Mouse (Mus musculus) myocyte (in vitro differentiated cells): ENCODE results near the gene Prnp. TPM values are rescaled to one million over a fixed set of nuclear protein-coding genes. Genes with fewer than 3 reads are reported as not detected.

Experiments
- H3K27me3 ChIP-seq: one replicate; pipeline ENCODE4 v1.6.1; 2011; ENCODE audit not compliant: control insufficient read depth, insufficient read depth, insufficient read length
- H3K36me3 ChIP-seq: one replicate; pipeline ENCODE4 v1.6.1; 2011; ENCODE audit not compliant: control insufficient read depth, insufficient read depth
- H3K4me2 ChIP-seq: one replicate; pipeline ENCODE4 v1.6.1; 2011; ENCODE audit warnings: low read depth, control low read depth
- H3K4me3 ChIP-seq: one replicate; pipeline ENCODE4 v1.5.1; 2011; ENCODE audit warnings: mild to moderate bottlenecking, control low read depth, moderate library complexity
- H3K79me2 ChIP-seq: one replicate; pipeline ENCODE4 v1.6.1; 2011; ENCODE audit not compliant: control insufficient read depth, insufficient read depth
- H3ac ChIP-seq: one replicate; pipeline ENCODE4 v1.6.1; 2011; ENCODE audit not compliant: control insufficient read depth, insufficient read length
- CEBPB ChIP-seq: IDR thresholded peaks from 2 replicates; pipeline ENCODE4 v1.6.1; 2011; ENCODE audit warnings: mild to moderate bottlenecking, moderate library complexity; ENCODE audit not compliant: poor library complexity, insufficient read depth, severe bottlenecking
- E2F4 ChIP-seq: IDR thresholded peaks from one replicate; pipeline ENCODE4 v1.6.1; 2011; ENCODE audit warnings: mild to moderate bottlenecking, control low read depth, moderate library complexity; ENCODE audit not compliant: insufficient read depth
- MAX ChIP-seq: IDR thresholded peaks from one replicate; pipeline ENCODE4 v1.6.1; 2011; ENCODE audit warnings: low read depth, mild to moderate bottlenecking, control low read depth
- MYOD1 ChIP-seq, 3 experiments: IDR thresholded peaks; one replicate each; pipeline ENCODE4 v1.6.1; 2011; ENCODE audit warnings: control low read depth in 2 of 3, low read depth in 2 of 3, mild to moderate bottlenecking in 2 of 3, moderate library complexity in 1 of 3; ENCODE audit not compliant: insufficient read length in 2 of 3, control insufficient read depth in 1 of 3
- MYOG ChIP-seq, 3 experiments: IDR thresholded peaks; one replicate each; pipeline ENCODE4 v1.6.1; 2011; ENCODE audit warnings: control low read depth in 2 of 3, low read depth in 2 of 3, mild to moderate bottlenecking in 2 of 3; ENCODE audit not compliant: insufficient read length in 2 of 3, control insufficient read depth in 1 of 3, insufficient read depth in 1 of 3
- POLR2A ChIP-seq: IDR thresholded peaks from one replicate; pipeline ENCODE4 v1.6.1; 2011; ENCODE audit warnings: low read depth, mild to moderate bottlenecking, control low read depth, moderate library complexity; ENCODE audit not compliant: insufficient read length
- POLR2AphosphoS2 ChIP-seq: IDR thresholded peaks from one replicate; pipeline ENCODE4 v1.6.1; 2011; ENCODE audit warnings: low read depth, control low read depth; ENCODE audit not compliant: insufficient read length
- REST ChIP-seq: IDR thresholded peaks from one replicate; pipeline ENCODE4 v1.6.1; 2011; ENCODE audit warnings: mild to moderate bottlenecking, control low read depth, moderate library complexity; ENCODE audit not compliant: insufficient read depth, insufficient read length
- SRF ChIP-seq: IDR thresholded peaks from one replicate; pipeline ENCODE4 v1.6.1; 2011; ENCODE audit warnings: low read depth; ENCODE audit not compliant: control insufficient read depth, insufficient read length
- TCF12 ChIP-seq: IDR thresholded peaks from one replicate; pipeline ENCODE4 v1.6.1; 2011; ENCODE audit warnings: mild to moderate bottlenecking, control low read depth; ENCODE audit not compliant: poor library complexity, insufficient read depth, severe bottlenecking
- TCF3 ChIP-seq: IDR thresholded peaks from one replicate; pipeline ENCODE4 v1.6.1; 2011; ENCODE audit warnings: low read depth, control low read depth; ENCODE audit not compliant: insufficient read length
- USF1 ChIP-seq: IDR thresholded peaks from one replicate; pipeline ENCODE4 v1.6.1; 2011; ENCODE audit warnings: low read depth, mild to moderate bottlenecking, control low read depth, moderate library complexity
- polyA plus RNA-seq: library from polyadenylated mRNA; unstranded; fragments of >200 nt; fragmentation: generic; extraction: Trizol; gene quantifications from one replicate; pipeline ENCODE4 v1.2.1, GENCODE M21; 2012; ENCODE audit warnings: missing spikeins

Prnp gene
- polyA plus RNA-seq, 1 experiment = 133 TPM

GRCm38 (mm10) chr2:131908906-131909305 is 822 bp upstream of the Prnp start:
- Histone ChIP-seq H3K79me2 (peaks cover 38% of the 10 kb centered on the region), H3K27me3 (no peaks in the 10 kb centered on the region), H3K36me3 (peaks cover 9% of the 10 kb centered on the region), H3K4me3 (peak overlapping the region; percentile 59), H3ac (no peak overlapping the region), H3K4me2 (peak overlapping the region; percentile 73)
- TF ChIP-seq MYOG (IDR thresholded peaks at IDR 0.05; ENCODE audit: control insufficient read depth in 1 of 3, insufficient read depth in 1 of 3, insufficient read length in 2 of 3, low read depth in 2 of 3) = no peak
- no peak for TF ChIP-seq REST
- TF ChIP-seq E2F4 = no peak
- TF ChIP-seq MAX = no peak
- TF ChIP-seq POLR2AphosphoS2 = no peak

GRCm38 (mm10) chr2:131910847-131911246 is 1.1 kb downstream of the Prnp start:
- Histone ChIP-seq H3K4me3 (peak overlapping the region; percentile 59), H3K36me3 (peaks cover 16% of the 10 kb centered on the region), H3K27me3 (no peaks in the 10 kb centered on the region), H3K4me2 (peak overlapping the region; percentile 86), H3K79me2 (peaks cover 54% of the 10 kb centered on the region), H3ac (peak overlapping the region; percentile 13)
- no peak for TF ChIP-seq TCF12
- no peak for TF ChIP-seq E2F4
- TF ChIP-seq CEBPB = no peak
- TF ChIP-seq SRF = no peak
- TF ChIP-seq MAX = no peak
- TF ChIP-seq MYOG (IDR thresholded peaks at IDR 0.05; ENCODE audit: control insufficient read depth in 1 of 3, insufficient read depth in 1 of 3, insufficient read length in 2 of 3, low read depth in 2 of 3) = no peak
- no peak for TF ChIP-seq MYOD1 (IDR thresholded peaks at IDR 0.05; ENCODE audit: control insufficient read depth in 1 of 3, insufficient read length in 2 of 3, low read depth in 2 of 3)
- no peak for TF ChIP-seq USF1
- TF ChIP-seq TCF3 = no peak
- TF ChIP-seq POLR2A = no peak
- TF ChIP-seq POLR2AphosphoS2 = no peak
- TF ChIP-seq REST = no peak

DNA sequence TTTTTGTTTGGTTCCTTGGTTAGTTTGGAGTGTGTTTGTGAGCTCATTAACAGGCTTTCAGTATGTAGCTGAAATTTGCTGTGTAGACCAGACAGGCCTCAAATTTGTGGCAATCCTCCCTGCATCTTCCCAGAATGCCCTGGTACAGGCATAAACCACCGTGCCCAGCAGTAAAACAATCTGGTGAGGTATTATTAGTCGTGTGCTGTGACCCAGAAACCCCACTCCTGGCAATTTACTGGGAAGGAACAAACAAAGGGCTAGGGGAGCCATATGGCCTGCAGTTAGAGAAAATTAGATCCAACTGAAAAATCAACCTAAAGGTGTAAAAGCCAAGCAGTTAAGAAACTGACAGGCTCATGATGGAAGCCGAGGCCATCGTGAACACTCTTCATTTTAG is 1.6 kb downstream of the Prnp start:
- no peak overlapping the region for H3ac ChIP-seq
- peaks cover 20% of the 10 kb centered on the region for H3K36me3 ChIP-seq
- H3K27me3 ChIP-seq = no peaks in the 10 kb centered on the region
- peak overlapping the region; percentile 86 for H3K4me2 ChIP-seq
- TF ChIP-seq POLR2AphosphoS2 (no peak), MYOD1 (IDR thresholded peaks at IDR 0.05; ENCODE audit: control insufficient read depth in 1 of 3, insufficient read length in 2 of 3, low read depth in 2 of 3) (no peak), CEBPB (no peak), SRF (no peak), USF1 (no peak), POLR2A (no peak), REST (no peak), E2F4 (no peak), TCF3 (no peak), MYOG (IDR thresholded peaks at IDR 0.05; ENCODE audit: control insufficient read depth in 1 of 3, insufficient read depth in 1 of 3, insufficient read length in 2 of 3, low read depth in 2 of 3) (no peak), TCF12 (no peak), MAX (no peak)
- peak overlapping the region; percentile 59 for H3K4me3 ChIP-seq
- peaks cover 59% of the 10 kb centered on the region for H3K79me2 ChIP-seq

GRCm38 (mm10) chr2:131912526-131913258 is 3.0 kb downstream of the Prnp start:
- no peak overlapping the region for H3ac ChIP-seq
- peaks cover 63% of the 10 kb centered on the region for H3K79me2 ChIP-seq
- H3K36me3 ChIP-seq = peaks cover 34% of the 10 kb centered on the region
- TF ChIP-seq POLR2AphosphoS2 = no peak
- no peak for TF ChIP-seq USF1
- no peak for TF ChIP-seq TCF12
- no peak for TF ChIP-seq E2F4
- H3K4me3 ChIP-seq = no peak overlapping the region
- peak overlapping the region; percentile 86 for H3K4me2 ChIP-seq
- no peaks in the 10 kb centered on the region for H3K27me3 ChIP-seq

- Histone ChIP-seq H3K4me3 (no peak overlapping the region), H3K79me2 (no peaks in the 10 kb centered on the region), H3ac (no peak overlapping the region), H3K36me3 (peaks cover 7% of the 10 kb centered on the region), H3K4me2 (no peak overlapping the region), H3K27me3 (no peaks in the 10 kb centered on the region)
- TF ChIP-seq MAX = no peak
- peak; percentile 15 for TF ChIP-seq POLR2AphosphoS2
Measured at GRCm38 (mm10) chr2:131932275-131932902, 22.7 kb downstream of the Prnp start.
